Mouse (Mus musculus): ENCODE measurements around the gene Rab3a. TPM values are rescaled to one million over a fixed set of nuclear protein-coding genes. Genes with fewer than 3 reads are reported as not detected.

Rab3a gene
- 16.2 and 21.3 TPM in 2 replicates for polyA plus RNA-seq (2014; fragmentation: Nextera tagmentation; extraction: Ambion mirVana)

DNA sequence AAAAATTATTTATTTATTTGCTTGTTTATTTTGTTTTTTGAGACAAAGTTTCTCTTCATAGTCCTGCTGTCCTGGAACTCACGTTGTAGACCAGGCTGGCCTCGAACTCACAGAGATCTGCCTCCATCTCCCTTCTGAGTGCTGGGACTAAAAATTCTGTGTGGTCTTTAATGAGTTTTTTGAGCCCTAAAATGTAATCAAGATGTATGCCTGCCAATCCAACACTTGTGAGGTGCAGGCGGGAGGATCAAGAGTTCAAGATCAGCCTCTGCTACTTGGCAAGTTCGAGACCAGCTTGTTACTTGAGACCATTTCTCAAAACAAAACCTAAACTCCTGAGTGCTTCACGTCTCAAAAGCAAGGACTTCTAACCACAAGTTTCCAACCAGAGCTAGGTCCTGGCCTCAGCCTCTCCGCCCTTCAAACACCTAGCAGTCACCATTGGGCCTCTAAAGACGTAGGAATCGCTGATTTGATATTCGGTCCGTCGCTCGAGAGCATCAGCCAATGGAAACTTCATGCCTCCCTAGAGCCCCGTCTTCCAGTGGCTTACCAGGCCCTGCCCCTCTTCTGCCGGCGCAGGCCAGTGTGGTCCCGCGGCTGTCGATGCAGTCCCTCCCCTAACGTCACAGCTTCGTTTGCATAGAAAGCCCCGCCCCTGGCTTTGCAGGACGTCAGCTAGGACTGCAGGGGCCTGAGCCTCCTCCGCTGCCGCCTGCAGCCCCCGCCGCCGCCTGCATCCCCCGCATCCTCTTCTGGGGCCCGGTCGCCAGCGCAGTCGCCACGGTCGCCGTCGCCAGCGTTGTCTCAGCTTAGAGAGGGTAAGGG, at the start of gene Rab3a:
Gene Rab3a (plus strand): TSS at position 637 of the 828 bp plus-strand sequence.
- Histone ChIP-seq H3K9ac (ENCODE audit: low read depth, low read length) (peak within 1 kb of the TSS; percentile 82), H3K36me3 (ENCODE audit: control insufficient read depth, insufficient read depth, low read length) (peaks cover 3% of the 10 kb centered on the region; the same call in 1 of the 2 replicates), H3K4me1 (ENCODE audit: control insufficient read depth, insufficient read depth, low read length) (peaks cover 9% of the 10 kb centered on the region; the same call in 1 of the 2 replicates), H3K4me3 (ENCODE audit: low read depth, low read length) (peak within 1 kb of the TSS; percentile 74), H3K27me3 (ENCODE audit: control insufficient read depth, insufficient read depth, low read length) (peaks cover 17% of the 10 kb centered on the region), H3K27ac (ENCODE audit: low read depth, low read length) (peak within 1 kb of the TSS; percentile 46), H3K9me3 (replicated peaks; ENCODE audit: control insufficient read depth, low read length) (no peaks in the 10 kb centered on the region), H3K4me2 (peak within 1 kb of the TSS; percentile 99)
- ATAC-seq (replicated peaks; ENCODE audit: insufficient number of reproducible peaks, low FRiP score, low TSS enrichment) = peak; percentile 96
- WGBS (ENCODE audit: insufficient replicate concordance) = 8% methylated on average over 37 of the region's 37 CpGs

DNA sequence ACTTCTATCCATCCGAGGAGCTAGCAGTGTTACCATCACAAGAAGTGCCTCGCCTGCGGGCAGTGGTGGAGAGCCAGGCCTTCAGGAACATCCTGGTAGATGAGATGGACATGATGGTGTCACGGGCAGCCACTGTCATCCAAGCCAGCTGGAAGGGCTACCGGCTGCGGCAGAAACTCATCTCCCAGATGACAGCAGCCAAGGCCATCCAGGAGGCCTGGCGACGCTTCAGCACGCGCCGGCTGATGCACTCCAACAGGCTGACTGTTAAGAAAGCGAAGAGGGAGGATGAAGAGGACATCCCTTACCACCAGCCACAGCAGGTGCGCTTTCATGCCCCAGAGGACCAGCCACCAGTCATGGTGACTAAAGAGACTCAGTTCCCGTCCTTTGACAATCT, 46.2 kb upstream of the Rab3a start:
- H3K4me2 ChIP-seq = no peak overlapping the region
- 86% methylated on average over 14 of the region's 14 CpGs for WGBS (ENCODE audit: insufficient replicate concordance)
- peaks cover 5% of the 10 kb centered on the region for H3K27me3 ChIP-seq (ENCODE audit: control insufficient read depth, insufficient read depth, low read length)
- H3K36me3 ChIP-seq (ENCODE audit: control insufficient read depth, insufficient read depth, low read length) = no peaks in the 10 kb centered on the region; the same call in 1 of the 2 replicates
- no peak for ATAC-seq (replicated peaks; ENCODE audit: insufficient number of reproducible peaks, low FRiP score, low TSS enrichment)
- H3K9me3 ChIP-seq (replicated peaks; ENCODE audit: control insufficient read depth, low read length) = no peaks in the 10 kb centered on the region
- no peak overlapping the region for H3K27ac ChIP-seq (ENCODE audit: low read depth, low read length)
- no peak overlapping the region for H3K4me3 ChIP-seq (ENCODE audit: low read depth, low read length)
- no peak overlapping the region for H3K9ac ChIP-seq (ENCODE audit: low read depth, low read length)
- no peaks in the 10 kb centered on the region for H3K4me1 ChIP-seq (ENCODE audit: control insufficient read depth, insufficient read depth, low read length)

DNA sequence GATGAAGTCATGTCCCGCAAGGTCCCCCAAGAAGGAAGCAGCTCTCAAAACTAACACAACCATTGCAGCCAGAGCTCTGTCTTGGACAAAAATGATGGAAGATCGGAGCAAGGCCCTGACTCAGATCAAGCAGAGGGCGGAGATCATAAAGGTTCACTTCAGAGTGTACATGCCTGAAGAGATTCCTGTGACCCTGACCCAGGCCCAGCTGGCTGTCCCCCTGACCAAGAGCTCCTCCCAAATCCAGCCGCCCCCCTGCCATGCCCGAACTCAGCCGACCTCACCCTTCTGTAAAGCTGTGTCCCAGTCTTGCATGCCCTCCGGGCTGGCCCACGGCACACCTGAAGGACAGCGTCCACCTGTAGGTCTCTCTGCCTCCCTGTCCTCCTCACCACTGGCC, 44.7 kb upstream of the Rab3a start:
- Histone ChIP-seq H3K4me1 (ENCODE audit: control insufficient read depth, insufficient read depth, low read length) (no peaks in the 10 kb centered on the region), H3K9ac (ENCODE audit: low read depth, low read length) (no peak overlapping the region), H3K4me2 (no peak overlapping the region), H3K4me3 (ENCODE audit: low read depth, low read length) (no peak overlapping the region), H3K9me3 (replicated peaks; ENCODE audit: control insufficient read depth, low read length) (no peaks in the 10 kb centered on the region), H3K36me3 (ENCODE audit: control insufficient read depth, insufficient read depth, low read length) (no peaks in the 10 kb centered on the region), H3K27ac (ENCODE audit: low read depth, low read length) (no peak overlapping the region), H3K27me3 (ENCODE audit: control insufficient read depth, insufficient read depth, low read length) (peaks cover 5% of the 10 kb centered on the region)
- no peak for ATAC-seq (replicated peaks; ENCODE audit: insufficient number of reproducible peaks, low FRiP score, low TSS enrichment)
- WGBS (ENCODE audit: insufficient replicate concordance) = 80% methylated on average over 9 of the region's 9 CpGs

DNA sequence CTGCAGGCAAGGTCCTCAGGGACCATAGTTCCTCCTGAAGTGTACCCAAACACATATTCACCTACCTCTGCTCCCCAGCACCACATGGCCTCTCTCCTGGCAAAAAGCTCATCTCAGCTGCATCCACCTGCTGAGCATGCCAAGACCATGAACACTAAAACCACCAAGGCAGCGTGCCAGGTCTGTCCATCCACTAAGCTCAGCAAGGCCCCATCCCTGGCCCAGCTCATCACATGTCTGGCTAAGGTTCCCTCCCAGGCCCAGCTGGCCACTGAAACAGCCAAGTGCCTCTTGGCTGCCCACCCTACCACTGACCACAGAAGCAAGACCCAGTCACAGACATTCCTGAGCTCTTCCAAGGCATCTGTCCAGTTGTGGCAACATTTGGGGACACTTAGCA, 44.2 kb upstream of the Rab3a start:
- Histone ChIP-seq H3K9ac (ENCODE audit: low read depth, low read length) (no peak overlapping the region), H3K27ac (ENCODE audit: low read depth, low read length) (no peak overlapping the region), H3K4me1 (ENCODE audit: control insufficient read depth, insufficient read depth, low read length) (no peaks in the 10 kb centered on the region), H3K36me3 (ENCODE audit: control insufficient read depth, insufficient read depth, low read length) (no peaks in the 10 kb centered on the region), H3K9me3 (replicated peaks; ENCODE audit: control insufficient read depth, low read length) (no peaks in the 10 kb centered on the region), H3K4me3 (ENCODE audit: low read depth, low read length) (no peak overlapping the region), H3K27me3 (ENCODE audit: control insufficient read depth, insufficient read depth, low read length) (peaks cover 5% of the 10 kb centered on the region), H3K4me2 (no peak overlapping the region)
- no peak for ATAC-seq (replicated peaks; ENCODE audit: insufficient number of reproducible peaks, low FRiP score, low TSS enrichment)
- 87% methylated on average over 1 of the region's 1 CpGs for WGBS (ENCODE audit: insufficient replicate concordance)

DNA sequence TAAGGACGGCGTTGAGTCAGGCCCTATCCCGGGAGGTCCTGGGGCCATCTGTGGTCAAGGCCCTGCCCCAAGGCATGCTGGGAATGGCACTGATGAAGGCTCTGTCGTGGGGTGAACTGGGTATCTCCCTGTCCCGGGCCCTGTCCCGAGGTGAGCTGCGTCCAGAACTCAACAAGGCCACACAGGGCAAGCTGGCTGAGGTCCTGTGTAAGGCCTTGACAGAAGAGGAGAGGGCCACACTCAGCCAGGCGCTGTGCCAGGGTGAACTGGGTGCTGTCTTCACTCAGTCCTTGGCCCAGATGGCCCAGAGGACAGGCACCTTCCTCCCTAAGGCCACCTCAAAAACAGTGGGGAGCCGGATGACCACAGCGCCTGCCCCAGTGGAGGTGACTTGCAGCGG, 43.4 kb upstream of the Rab3a start:
- Histone ChIP-seq H3K9me3 (replicated peaks; ENCODE audit: control insufficient read depth, low read length) (no peaks in the 10 kb centered on the region), H3K27me3 (ENCODE audit: control insufficient read depth, insufficient read depth, low read length) (peaks cover 7% of the 10 kb centered on the region), H3K27ac (ENCODE audit: low read depth, low read length) (no peak overlapping the region), H3K4me1 (ENCODE audit: control insufficient read depth, insufficient read depth, low read length) (no peaks in the 10 kb centered on the region), H3K9ac (ENCODE audit: low read depth, low read length) (no peak overlapping the region), H3K4me2 (no peak overlapping the region), H3K4me3 (ENCODE audit: low read depth, low read length) (no peak overlapping the region), H3K36me3 (ENCODE audit: control insufficient read depth, insufficient read depth, low read length) (no peaks in the 10 kb centered on the region)
- WGBS (ENCODE audit: insufficient replicate concordance) = 82% methylated on average over 11 of the region's 11 CpGs
- ATAC-seq (replicated peaks; ENCODE audit: insufficient number of reproducible peaks, low FRiP score, low TSS enrichment) = no peak

DNA sequence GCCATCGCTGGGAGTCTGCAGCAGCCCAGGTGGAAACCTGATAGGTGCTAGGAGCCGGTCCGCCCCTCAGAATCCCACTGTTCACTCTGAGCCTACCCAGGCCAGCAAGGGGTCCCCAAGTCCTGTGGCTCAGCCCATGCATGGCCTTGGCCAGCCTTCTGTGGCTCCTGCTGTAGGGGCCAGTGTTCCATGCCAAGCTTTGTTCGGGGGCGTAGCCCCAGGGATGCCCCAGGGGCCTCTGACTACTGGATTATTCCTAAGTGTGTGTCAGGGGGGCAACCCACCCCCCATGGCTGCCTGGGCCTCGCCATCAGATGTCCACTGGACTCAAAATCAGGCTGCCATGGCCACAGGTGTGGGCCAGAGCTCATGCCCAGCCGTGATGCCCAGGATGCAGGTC, 40.5 kb upstream of the Rab3a start:
- Histone ChIP-seq H3K4me1 (ENCODE audit: control insufficient read depth, insufficient read depth, low read length) (no peaks in the 10 kb centered on the region), H3K27ac (ENCODE audit: low read depth, low read length) (no peak overlapping the region), H3K9me3 (replicated peaks; ENCODE audit: control insufficient read depth, low read length) (no peaks in the 10 kb centered on the region), H3K4me3 (ENCODE audit: low read depth, low read length) (no peak overlapping the region), H3K36me3 (ENCODE audit: control insufficient read depth, insufficient read depth, low read length) (no peaks in the 10 kb centered on the region), H3K4me2 (no peak overlapping the region), H3K27me3 (ENCODE audit: control insufficient read depth, insufficient read depth, low read length) (peaks cover 24% of the 10 kb centered on the region), H3K9ac (ENCODE audit: low read depth, low read length) (no peak overlapping the region)
- WGBS (ENCODE audit: insufficient replicate concordance) = 68% methylated on average over 7 of the region's 7 CpGs
- no peak for ATAC-seq (replicated peaks; ENCODE audit: insufficient number of reproducible peaks, low FRiP score, low TSS enrichment)

DNA sequence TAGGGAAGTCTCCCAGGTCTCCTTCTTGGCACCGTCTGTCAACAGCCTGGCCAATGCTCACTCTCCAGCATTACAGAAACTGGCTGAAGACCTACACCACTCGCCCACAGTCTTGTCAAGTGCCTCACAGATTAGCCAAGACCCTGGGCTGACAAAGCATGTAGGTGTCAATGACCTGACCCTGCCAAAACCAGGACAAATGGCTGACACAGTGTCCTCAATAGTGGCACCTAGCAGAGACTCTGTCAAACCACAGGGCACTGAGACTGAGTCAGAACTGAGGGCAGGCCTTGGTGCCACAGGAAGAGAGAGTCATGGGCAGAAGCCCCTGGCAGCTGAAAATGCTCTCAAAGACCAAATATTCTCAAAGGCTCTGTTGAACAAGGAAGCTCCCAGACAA, 39.4 kb upstream of the Rab3a start:
- H3K4me3 ChIP-seq (ENCODE audit: low read depth, low read length) = no peak overlapping the region
- H3K4me1 ChIP-seq (ENCODE audit: control insufficient read depth, insufficient read depth, low read length) = no peaks in the 10 kb centered on the region
- H3K9ac ChIP-seq (ENCODE audit: low read depth, low read length) = no peak overlapping the region
- H3K27me3 ChIP-seq (ENCODE audit: control insufficient read depth, insufficient read depth, low read length) = peaks cover 26% of the 10 kb centered on the region
- no peak for ATAC-seq (replicated peaks; ENCODE audit: insufficient number of reproducible peaks, low FRiP score, low TSS enrichment)
- 60% methylated on average over 2 of the region's 2 CpGs for WGBS (ENCODE audit: insufficient replicate concordance)
- no peak overlapping the region for H3K4me2 ChIP-seq
- no peaks in the 10 kb centered on the region for H3K9me3 ChIP-seq (replicated peaks; ENCODE audit: control insufficient read depth, low read length)
- no peak overlapping the region for H3K27ac ChIP-seq (ENCODE audit: low read depth, low read length)
- no peaks in the 10 kb centered on the region for H3K36me3 ChIP-seq (ENCODE audit: control insufficient read depth, insufficient read depth, low read length)

DNA sequence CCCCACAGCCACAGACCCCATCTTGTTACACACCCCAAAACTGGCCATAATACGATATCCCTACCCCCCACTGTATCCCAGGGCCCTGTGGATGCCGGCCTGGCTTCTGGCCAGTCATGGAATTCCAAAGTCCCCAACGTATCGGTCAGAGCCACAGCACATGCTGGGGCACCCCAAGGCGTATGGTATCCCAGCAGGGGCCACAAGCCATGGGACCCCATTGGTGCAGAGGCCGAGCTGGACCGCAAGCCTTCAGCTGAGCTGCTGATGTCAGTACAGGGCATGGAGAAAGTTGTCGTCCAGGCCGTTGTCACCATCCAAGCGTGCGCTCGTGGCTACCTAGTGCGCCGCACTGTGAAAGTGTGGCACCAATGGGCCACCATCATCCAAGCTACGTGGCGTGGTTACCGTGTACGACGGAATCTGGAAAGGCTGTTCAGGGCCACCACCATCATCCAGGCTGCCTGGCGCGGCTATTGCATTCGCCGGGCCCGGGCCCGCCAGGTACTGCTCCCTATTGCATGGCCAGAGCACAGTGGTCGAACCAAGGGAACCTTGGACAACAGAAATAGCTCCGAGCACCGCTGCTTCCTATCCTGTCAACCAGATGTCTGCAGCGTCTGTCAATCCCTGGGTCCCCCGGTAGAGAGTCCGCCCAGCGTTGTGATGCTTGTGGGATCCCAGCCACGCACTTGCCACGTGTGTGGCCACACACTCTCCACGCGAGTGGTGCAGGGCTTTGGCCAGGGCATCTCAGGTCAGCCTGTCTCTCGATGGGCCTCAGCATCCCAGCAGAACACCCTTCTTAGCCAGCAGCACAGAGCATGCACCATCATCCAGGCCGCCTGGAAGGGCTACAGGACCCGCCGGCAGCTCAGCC, 37.7 kb upstream of the Rab3a start:
- H3K27ac ChIP-seq (ENCODE audit: low read depth, low read length) = no peak overlapping the region
- ATAC-seq (replicated peaks; ENCODE audit: insufficient number of reproducible peaks, low FRiP score, low TSS enrichment) = no peak
- no peaks in the 10 kb centered on the region for H3K36me3 ChIP-seq (ENCODE audit: control insufficient read depth, insufficient read depth, low read length)
- WGBS (ENCODE audit: insufficient replicate concordance) = 75% methylated on average over 40 of the region's 40 CpGs
- peaks cover 23% of the 10 kb centered on the region for H3K27me3 ChIP-seq (ENCODE audit: control insufficient read depth, insufficient read depth, low read length)
- H3K4me3 ChIP-seq (ENCODE audit: low read depth, low read length) = no peak overlapping the region
- H3K4me1 ChIP-seq (ENCODE audit: control insufficient read depth, insufficient read depth, low read length) = no peaks in the 10 kb centered on the region
- H3K4me2 ChIP-seq = no peak overlapping the region
- no peak overlapping the region for H3K9ac ChIP-seq (ENCODE audit: low read depth, low read length)
- H3K9me3 ChIP-seq (replicated peaks; ENCODE audit: control insufficient read depth, low read length) = no peaks in the 10 kb centered on the region
